ENCODE assay signal across 7 mouse cellular contexts in genomic region chr6:85450697-85451663, GRCm38 (mm10). TPM values are rescaled to one million over a fixed set of nuclear protein-coding genes. Genes with fewer than 3 reads are reported as not detected.
DNase-seq lines count a peak whose midpoint lies in the region; ATAC-seq lines count a peak whose summit lies in the region.

Cct7 (plus strand) TSS chr6:85451514.

- peaks cover 19% of the 10 kb centered on the region for H3K4me1 ChIP-seq in intestine, embryonic 15.5 days (replicated peaks)
- peaks cover 41% of the 10 kb centered on the region for H3K4me1 ChIP-seq in midbrain, embryonic 10.5 days

- no peaks in the 10 kb centered on the region for H3K9me3 ChIP-seq in intestine, embryonic 15.5 days
- H3K9me3 ChIP-seq in midbrain, embryonic 10.5 days (replicated peaks), result no peaks in the 10 kb centered on the region

- intact Hi-C loops in gastrocnemius, postnatal 36 days (cut with DNase I), result loop anchor here (5.0 kb wide), 1 partner anchor 511 kb away; the partner anchor contains the start of gene Dusp11
- intact Hi-C loops in left cerebral cortex, postnatal 25 days (cut with DNase I), result loop anchor here (1.0 to 10.0 kb wide), 2 partner anchors 51 to 464 kb away; partner anchors contain the start of genes Fbxo41, Nat8f1 and Tprkb

- no peaks in the 10 kb centered on the region for H3K27me3 ChIP-seq in intestine, embryonic 15.5 days (replicated peaks)
- no peaks in the 10 kb centered on the region for H3K27me3 ChIP-seq in midbrain, embryonic 10.5 days (ENCODE audit: low read depth, poor library complexity, severe bottlenecking)

- peak; percentile 99 for DNase-seq in adrenal gland, adult 2 months
- DNase-seq in embryo, embryonic 11.5 days (ENCODE audit: low read depth, low spot score), result peak; percentile 99
- peak; percentile 97 to 98 for DNase-seq in gastrocnemius, postnatal 36 days
- peak; percentile 100 for DNase-seq in left cerebral cortex, postnatal 25 days (ENCODE audit: low spot score in 2 of 2)
- DNase-seq in midbrain, embryonic 10.5 days (ENCODE audit: low spot score), result peak; percentile 99
- DNase-seq in right cerebral cortex, postnatal 4 days, result peak; percentile 99

- H3K4me2 ChIP-seq in intestine, embryonic 15.5 days (replicated peaks), result peak within 1 kb of the TSS; percentile 98

- 1% methylated on average over 96 of the region's 96 CpGs for WGBS in intestine, embryonic 15.5 days
- WGBS in midbrain, embryonic 10.5 days, result 3% methylated on average over 96 of the region's 96 CpGs

- H3K4me3 ChIP-seq in intestine, embryonic 15.5 days (replicated peaks), result peak within 1 kb of the TSS; percentile 82
- peak within 1 kb of the TSS; percentile 86 for H3K4me3 ChIP-seq in midbrain, embryonic 10.5 days

- peak within 1 kb of the TSS; percentile 82 for H3K9ac ChIP-seq in intestine, embryonic 15.5 days

- peak; percentile 96 for ATAC-seq in intestine, embryonic 15.5 days

- H3K27ac ChIP-seq in intestine, embryonic 15.5 days, result peak within 1 kb of the TSS; percentile 94
- peak within 1 kb of the TSS; percentile 97 for H3K27ac ChIP-seq in midbrain, embryonic 10.5 days (replicated peaks)

- 0 out of 2 replicates have a peak, but pooled peaks cover under 1% of the 10 kb centered on the region for H3K36me3 ChIP-seq in intestine, embryonic 15.5 days
- peaks cover 35% of the 10 kb centered on the region for H3K36me3 ChIP-seq in midbrain, embryonic 10.5 days

RNA-seq across cellular contexts. Expression of gene Cct7, which starts in this region (rescaled TPM):
- total RNA-seq in adrenal gland, adult 2 months (2021), result 100 to 1,000 TPM; 241 to 294 TPM
- 63.3 and 81.3 TPM in 2 replicates for polyA plus RNA-seq in adrenal gland, adult 2 months (2012; rRNA removed)
- 100 to 1,000 TPM; 107 to 117 TPM for total RNA-seq in gastrocnemius, postnatal 36 days (2021)
- 461 and 482 TPM in 2 replicates for polyA plus RNA-seq in intestine, embryonic 15.5 days (2015; fragmentation: Nextera tagmentation; extraction: Ambion mirVana)
- 100 to 1,000 TPM; 206 to 214 TPM for total RNA-seq in left cerebral cortex, postnatal 25 days (2021)
- polyA plus RNA-seq in midbrain, embryonic 10.5 days (2016; fragmentation: Nextera tagmentation; extraction: Ambion mirVana), result 700 and 751 TPM in 2 replicates

Comparison
In these comparisons a context has a peak if more than half of its experiments do, and no peak if none do; other contexts are left out.
1. Peak in every context shown above with its lines: DNase-seq, ATAC-seq, H3K4me3 ChIP-seq and H3K27ac ChIP-seq.